Mouse (Mus musculus): ENCODE results near the gene Kif9. TPM values are rescaled to one million over a fixed set of nuclear protein-coding genes. Genes with fewer than 3 reads are reported as not detected.
A peak's percentile ranks its signal among the peaks of the same experiment; 100 is the strongest.

The Kif9 gene
- polyA plus RNA-seq, 1 experiment from 2014 or later: 0.66 TPM

DNA sequence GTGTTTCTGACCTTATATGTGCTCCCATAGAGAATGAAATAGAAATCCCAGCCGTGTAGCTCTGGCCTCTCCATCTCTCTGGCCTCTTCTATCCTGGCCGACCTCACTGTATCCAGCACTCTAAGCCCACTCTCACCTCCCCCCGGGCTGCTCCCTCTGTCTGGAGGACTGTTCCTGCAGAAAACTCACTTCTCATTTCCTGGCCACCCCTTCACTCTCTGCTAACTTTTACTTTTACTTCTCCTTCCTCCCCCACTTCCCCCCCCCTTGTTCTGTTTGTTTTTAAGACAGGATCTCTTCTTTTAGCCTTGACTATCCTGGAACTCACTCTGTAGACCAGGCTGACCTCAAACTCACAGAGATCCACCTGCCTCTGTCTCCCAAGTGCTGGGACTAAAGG lies 24.2 kb upstream of the Kif9 start:
- ATAC-seq (replicated peaks; ENCODE audit: low FRiP score): no peak
- Histone ChIP-seq H3K9ac (ENCODE audit: low read depth, low read length) (no peak overlapping the region), H3K27ac (ENCODE audit: low read depth, low read length) (no peak overlapping the region), H3K4me2 (no peak overlapping the region), H3K4me3 (ENCODE audit: low read depth, low read length) (no peak overlapping the region), H3K27me3 (replicated peaks; ENCODE audit: control insufficient read depth, insufficient read depth, low read length) (no peaks in the 10 kb centered on the region), H3K4me1 (replicated peaks; ENCODE audit: control insufficient read depth, insufficient read depth, low read length) (0 out of 2 replicates have a peak, but pooled peaks cover 3% of the 10 kb centered on the region), H3K9me3 (ENCODE audit: control insufficient read depth, low read length) (no peaks in the 10 kb centered on the region), H3K36me3 (ENCODE audit: control insufficient read depth, insufficient read depth, low read length) (peaks cover 6% of the 10 kb centered on the region; the same call in 1 of the 2 replicates)
- WGBS: 53% methylated on average over 3 of the region's 3 CpGs
- no peak for DNase-seq (ENCODE audit: low spot score)

DNA sequence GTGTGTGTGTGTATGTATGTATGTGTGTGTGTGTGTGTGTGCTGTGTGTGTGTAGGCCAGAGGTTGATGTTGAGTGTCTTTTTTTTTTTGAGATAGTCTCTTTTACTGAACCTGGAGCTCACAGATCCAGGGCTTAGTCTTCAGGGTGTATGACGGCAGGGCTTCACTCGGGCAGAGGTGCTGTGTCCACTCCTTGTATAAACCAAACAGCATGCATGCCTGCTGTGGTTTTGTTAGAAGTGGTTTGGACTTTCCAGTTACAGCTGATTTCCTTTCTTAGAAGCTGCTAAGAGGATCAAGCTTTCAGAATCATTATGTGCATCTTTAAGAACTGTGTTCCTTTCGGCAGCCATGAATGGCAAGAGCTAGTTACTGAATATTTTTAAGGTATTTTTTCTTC lies 18.8 kb upstream of the Kif9 start:
- WGBS: 80% methylated on average over 3 of the region's 3 CpGs
- H3K9ac ChIP-seq (ENCODE audit: low read depth, low read length): no peak overlapping the region

DNA sequence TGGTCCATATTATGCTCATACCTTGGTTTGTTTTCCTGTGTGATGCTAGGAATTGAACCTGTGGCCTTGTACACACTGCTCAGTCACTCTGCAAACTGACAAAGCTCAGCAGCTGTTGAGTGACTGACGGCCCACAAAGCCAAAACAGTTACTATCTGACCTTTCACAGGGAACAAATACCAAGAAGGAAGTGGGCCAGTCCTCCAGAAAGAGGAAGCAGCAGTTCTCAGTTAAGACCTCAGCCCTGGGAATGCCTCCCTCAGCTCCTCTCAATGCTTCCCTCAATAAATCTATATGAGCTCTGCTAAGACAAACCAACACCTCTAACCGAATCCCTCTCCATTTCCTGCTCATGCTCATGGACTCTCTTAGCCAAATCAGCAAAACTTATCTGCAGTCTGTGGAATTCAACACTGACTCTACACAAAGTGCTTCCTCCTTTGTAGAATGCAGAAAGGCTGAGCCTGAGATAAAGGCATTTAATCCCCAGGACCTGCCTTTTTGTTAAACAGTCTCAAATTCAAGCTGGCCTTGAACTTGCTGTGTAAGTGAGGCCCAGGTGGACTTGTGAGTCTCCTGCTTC lies 17.5 kb upstream of the Kif9 start:
- Histone ChIP-seq H3K9ac (ENCODE audit: low read depth, low read length) (no peak overlapping the region), H3K4me3 (ENCODE audit: low read depth, low read length) (no peak overlapping the region), H3K9me3 (ENCODE audit: control insufficient read depth, low read length) (no peaks in the 10 kb centered on the region), H3K27me3 (replicated peaks; ENCODE audit: control insufficient read depth, insufficient read depth, low read length) (no peaks in the 10 kb centered on the region), H3K4me2 (no peak overlapping the region), H3K4me1 (replicated peaks; ENCODE audit: control insufficient read depth, insufficient read depth, low read length) (peaks cover 16% of the 10 kb centered on the region), H3K36me3 (ENCODE audit: control insufficient read depth, insufficient read depth, low read length) (no peaks in the 10 kb centered on the region; the same call in 1 of the 2 replicates), H3K27ac (ENCODE audit: low read depth, low read length) (peak overlapping the region; percentile 51)
- peak; percentile 35; the same call in 1 of the 2 replicates for ATAC-seq (replicated peaks; ENCODE audit: low FRiP score)
- 19% methylated on average over 2 of the region's 2 CpGs for WGBS
- no peak for DNase-seq (ENCODE audit: low spot score)

More for the DNA sequence above, 18.8 kb upstream of the Kif9 start:
- H3K27ac ChIP-seq (ENCODE audit: low read depth, low read length): no peak overlapping the region
- H3K4me2 ChIP-seq: no peak overlapping the region
- no peaks in the 10 kb centered on the region for H3K27me3 ChIP-seq (replicated peaks; ENCODE audit: control insufficient read depth, insufficient read depth, low read length)
- H3K4me3 ChIP-seq (ENCODE audit: low read depth, low read length): no peak overlapping the region
- H3K4me1 ChIP-seq (replicated peaks; ENCODE audit: control insufficient read depth, insufficient read depth, low read length): peaks cover 16% of the 10 kb centered on the region
- no peaks in the 10 kb centered on the region for H3K9me3 ChIP-seq (ENCODE audit: control insufficient read depth, low read length)
- no peaks in the 10 kb centered on the region; the same call in 1 of the 2 replicates for H3K36me3 ChIP-seq (ENCODE audit: control insufficient read depth, insufficient read depth, low read length)
- no peak for ATAC-seq (replicated peaks; ENCODE audit: low FRiP score)
- DNase-seq (ENCODE audit: low spot score): no peak

DNA sequence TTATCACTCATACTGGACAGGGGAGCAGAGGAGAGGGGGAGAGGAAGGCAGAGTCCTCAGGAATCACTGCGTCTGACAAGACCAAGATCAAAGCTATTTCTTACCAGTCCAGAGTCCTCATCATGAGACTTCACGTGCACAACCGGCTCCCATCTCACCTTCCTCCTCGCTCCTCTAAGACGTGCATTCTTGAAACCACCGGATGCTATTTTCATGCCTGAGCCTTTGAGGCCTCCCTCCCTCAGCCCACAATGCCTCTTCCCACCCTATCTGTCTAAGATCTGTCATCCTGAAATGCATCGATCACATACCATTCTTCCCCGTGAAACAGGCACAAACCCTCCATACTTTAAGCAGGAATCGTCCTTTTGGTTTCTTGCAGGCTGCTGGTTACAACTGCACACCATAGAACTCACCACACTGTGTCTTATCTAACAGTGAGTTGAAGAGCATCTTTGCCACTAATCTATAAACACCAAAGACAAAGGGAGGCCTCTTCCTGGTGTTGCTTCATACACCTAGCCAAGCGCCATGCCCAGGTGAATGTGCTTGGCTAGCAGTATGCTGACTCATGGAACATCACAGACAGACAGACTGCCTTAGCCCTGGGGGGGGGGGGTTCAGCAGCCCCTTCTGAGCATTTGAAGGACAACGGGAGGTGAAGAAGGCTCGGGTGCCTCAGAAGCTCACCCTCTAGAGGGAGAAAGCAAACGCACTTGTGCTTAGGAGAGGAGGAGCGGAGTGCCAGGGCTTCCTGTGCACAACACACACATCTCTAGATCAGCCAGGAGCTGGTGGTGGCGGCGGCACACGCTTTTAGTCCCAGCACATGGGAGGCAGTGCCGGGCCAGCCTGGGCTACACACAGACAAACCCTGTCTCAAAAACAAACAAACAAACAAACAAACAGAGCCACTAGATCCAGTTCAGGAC lies 15.6 kb upstream of the Kif9 start:
- Histone ChIP-seq H3K9ac (ENCODE audit: low read depth, low read length) (no peak overlapping the region), H3K27ac (ENCODE audit: low read depth, low read length) (no peak overlapping the region), H3K4me1 (replicated peaks; ENCODE audit: control insufficient read depth, insufficient read depth, low read length) (peaks cover 16% of the 10 kb centered on the region), H3K4me2 (no peak overlapping the region), H3K4me3 (ENCODE audit: low read depth, low read length) (no peak overlapping the region), H3K36me3 (ENCODE audit: control insufficient read depth, insufficient read depth, low read length) (no peaks in the 10 kb centered on the region), H3K9me3 (ENCODE audit: control insufficient read depth, low read length) (no peaks in the 10 kb centered on the region), H3K27me3 (replicated peaks; ENCODE audit: control insufficient read depth, insufficient read depth, low read length) (no peaks in the 10 kb centered on the region)
- WGBS: 56% methylated on average over 18 of the region's 18 CpGs
- DNase-seq (ENCODE audit: low spot score) (no peak), ATAC-seq (replicated peaks; ENCODE audit: low FRiP score) (peak; percentile 27; the same call in 1 of the 2 replicates)

DNA sequence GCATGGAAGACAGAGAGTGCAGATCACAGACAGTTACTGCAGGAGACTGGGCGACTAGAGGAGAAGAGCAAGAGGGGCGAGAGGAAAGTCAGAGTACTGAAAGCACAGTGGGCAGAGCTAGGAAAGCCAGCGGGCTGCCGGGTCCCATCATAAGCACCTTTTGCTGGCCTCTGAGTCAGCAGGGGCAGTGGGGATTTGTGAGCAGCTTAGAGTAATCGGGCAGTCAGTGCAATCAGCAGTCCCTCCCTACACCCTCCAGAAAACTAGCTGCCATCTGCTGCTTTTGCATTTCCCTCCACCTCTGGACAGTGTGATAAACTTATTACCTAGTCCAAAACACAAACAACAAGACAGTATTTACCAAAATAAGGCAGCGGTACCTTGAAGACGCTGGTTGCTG lies 14.4 kb upstream of the Kif9 start:
- no peak overlapping the region for H3K4me3 ChIP-seq (ENCODE audit: low read depth, low read length)
- H3K4me1 ChIP-seq (replicated peaks; ENCODE audit: control insufficient read depth, insufficient read depth, low read length): peaks cover 16% of the 10 kb centered on the region
- no peaks in the 10 kb centered on the region for H3K9me3 ChIP-seq (ENCODE audit: control insufficient read depth, low read length)

DNA sequence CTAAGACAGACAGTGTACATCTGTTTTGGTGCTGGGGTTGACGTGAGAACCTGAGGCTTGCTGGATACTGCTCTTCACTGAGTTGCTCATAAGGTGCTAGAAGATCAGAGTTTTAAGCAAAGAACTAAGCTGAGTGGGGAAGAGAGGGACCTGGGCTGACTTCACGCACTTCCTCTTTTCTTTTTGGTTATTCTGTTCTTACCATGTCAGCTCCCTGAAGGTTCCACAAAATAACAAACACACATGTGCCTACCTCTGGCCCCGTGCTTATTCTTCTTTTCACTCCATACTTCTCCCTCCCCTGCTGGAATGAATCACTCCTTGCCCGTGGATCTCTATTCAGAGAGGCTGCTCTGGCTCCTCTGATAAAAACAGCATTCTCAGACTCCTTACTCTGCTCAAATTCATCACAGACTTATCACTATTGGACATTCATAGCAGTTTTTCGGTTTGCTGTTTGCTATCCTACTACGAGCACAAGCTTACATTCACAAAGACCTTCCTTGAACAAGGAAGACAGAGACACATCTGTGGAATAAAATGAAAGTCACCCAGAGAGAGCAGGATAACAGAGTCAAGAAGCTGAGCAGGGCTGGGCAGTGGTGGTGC lies 12.7 kb upstream of the Kif9 start:
- ATAC-seq (replicated peaks; ENCODE audit: low FRiP score) (no peak), DNase-seq (ENCODE audit: low spot score) (no peak)
- Histone ChIP-seq H3K9ac (ENCODE audit: low read depth, low read length) (no peak overlapping the region), H3K27me3 (replicated peaks; ENCODE audit: control insufficient read depth, insufficient read depth, low read length) (no peaks in the 10 kb centered on the region), H3K4me1 (replicated peaks; ENCODE audit: control insufficient read depth, insufficient read depth, low read length) (peaks cover 12% of the 10 kb centered on the region), H3K36me3 (ENCODE audit: control insufficient read depth, insufficient read depth, low read length) (no peaks in the 10 kb centered on the region), H3K4me3 (ENCODE audit: low read depth, low read length) (no peak overlapping the region), H3K27ac (ENCODE audit: low read depth, low read length) (no peak overlapping the region), H3K9me3 (ENCODE audit: control insufficient read depth, low read length) (no peaks in the 10 kb centered on the region), H3K4me2 (no peak overlapping the region)
- WGBS: 48% methylated on average over 6 of the region's 6 CpGs

More for the DNA sequence above, 14.4 kb upstream of the Kif9 start:
- Histone ChIP-seq H3K4me2 (no peak overlapping the region), H3K36me3 (ENCODE audit: control insufficient read depth, insufficient read depth, low read length) (no peaks in the 10 kb centered on the region), H3K9ac (ENCODE audit: low read depth, low read length) (no peak overlapping the region), H3K27ac (ENCODE audit: low read depth, low read length) (no peak overlapping the region), H3K27me3 (replicated peaks; ENCODE audit: control insufficient read depth, insufficient read depth, low read length) (no peaks in the 10 kb centered on the region)
- ATAC-seq (replicated peaks; ENCODE audit: low FRiP score) (no peak), DNase-seq (ENCODE audit: low spot score) (no peak)
- WGBS: 66% methylated on average over 7 of the region's 7 CpGs

DNA sequence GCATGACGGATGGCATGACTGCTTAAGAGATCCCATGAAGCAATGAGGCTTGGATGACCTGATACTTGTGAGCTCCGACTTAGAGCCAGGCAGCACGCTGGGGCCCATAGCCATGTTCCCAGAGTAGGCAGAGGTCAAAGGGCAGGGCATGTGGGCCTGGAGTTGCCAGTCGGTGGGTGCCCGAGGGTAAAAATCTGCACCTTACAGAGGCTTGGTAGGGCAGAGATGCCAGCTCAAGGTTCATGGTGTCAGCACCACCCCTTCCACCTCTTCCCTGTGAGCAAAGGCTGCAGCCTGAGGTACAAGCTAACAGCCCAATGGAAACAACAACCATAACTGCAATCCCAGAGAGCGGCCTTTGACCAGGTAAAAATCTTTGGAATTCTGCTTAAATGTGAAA lies 11.4 kb upstream of the Kif9 start:
- Histone ChIP-seq H3K4me2 (no peak overlapping the region), H3K36me3 (ENCODE audit: control insufficient read depth, insufficient read depth, low read length) (no peaks in the 10 kb centered on the region), H3K27ac (ENCODE audit: low read depth, low read length) (no peak overlapping the region), H3K9ac (ENCODE audit: low read depth, low read length) (no peak overlapping the region), H3K9me3 (ENCODE audit: control insufficient read depth, low read length) (no peaks in the 10 kb centered on the region), H3K4me1 (replicated peaks; ENCODE audit: control insufficient read depth, insufficient read depth, low read length) (peaks cover 3% of the 10 kb centered on the region; the same call in 1 of the 2 replicates), H3K4me3 (ENCODE audit: low read depth, low read length) (no peak overlapping the region), H3K27me3 (replicated peaks; ENCODE audit: control insufficient read depth, insufficient read depth, low read length) (no peaks in the 10 kb centered on the region)
- WGBS: 88% methylated on average over 6 of the region's 6 CpGs
- no peak for DNase-seq (ENCODE audit: low spot score)
- ATAC-seq (replicated peaks; ENCODE audit: low FRiP score): no peak

DNA sequence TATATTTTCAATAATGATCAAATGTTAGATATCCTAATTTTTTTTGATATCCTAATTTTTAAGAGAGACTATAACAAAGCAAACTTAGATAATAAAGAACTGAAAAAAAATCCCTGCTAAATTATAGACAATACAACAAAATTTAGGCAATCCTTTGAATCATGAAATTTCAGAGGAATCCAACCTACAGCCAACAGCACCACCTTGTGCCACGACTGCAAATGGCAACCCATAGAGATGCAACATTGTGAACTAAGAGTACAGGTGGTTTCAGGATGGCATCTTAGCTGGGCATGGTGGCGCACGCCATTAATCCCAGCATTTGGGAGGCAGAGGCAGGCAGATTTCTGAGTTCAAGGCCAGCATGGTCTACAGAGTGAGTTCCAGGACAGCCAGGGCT lies 10.6 kb upstream of the Kif9 start:
- ATAC-seq (replicated peaks; ENCODE audit: low FRiP score) (no peak), DNase-seq (ENCODE audit: low spot score) (no peak)
- no peaks in the 10 kb centered on the region for H3K36me3 ChIP-seq (ENCODE audit: control insufficient read depth, insufficient read depth, low read length)

More for the DNA sequence above, 10.6 kb upstream of the Kif9 start:
- 77% methylated on average over 3 of the region's 3 CpGs for WGBS
- Histone ChIP-seq H3K4me1 (replicated peaks; ENCODE audit: control insufficient read depth, insufficient read depth, low read length) (peaks cover 3% of the 10 kb centered on the region; the same call in 1 of the 2 replicates), H3K27ac (ENCODE audit: low read depth, low read length) (no peak overlapping the region), H3K27me3 (replicated peaks; ENCODE audit: control insufficient read depth, insufficient read depth, low read length) (no peaks in the 10 kb centered on the region), H3K4me3 (ENCODE audit: low read depth, low read length) (no peak overlapping the region), H3K9ac (ENCODE audit: low read depth, low read length) (no peak overlapping the region), H3K9me3 (ENCODE audit: control insufficient read depth, low read length) (no peaks in the 10 kb centered on the region), H3K4me2 (no peak overlapping the region)
